ENCODE assay signal across 12 mouse cellular contexts in genomic region chr13:46020945-46021835, GRCm38 (mm10). TPM values are rescaled to one million over a fixed set of nuclear protein-coding genes. Genes with fewer than 3 reads are reported as not detected.
DNase-seq lines count a peak whose midpoint lies in the region; ATAC-seq and TF ChIP-seq lines count a peak whose summit lies in the region.
"Had no signal": no experiment of that assay in that cellular context is flagged by ENCODE, and none has a peak within 500 bp of the region (broad histone marks: within the 10 kb centered on the region; RNA-seq: fewer than 3 reads in every experiment).

No protein-coding gene starts in this region.

- H3K4me3 ChIP-seq in liver, embryonic 14.5 days (ENCODE audit: insufficient read depth in 1 of 2, low read depth in 2 of 2, low read length in 2 of 2), result no peak overlapping the region
- H3K4me3 ChIP-seq in forebrain, embryonic 15.5 days, result no peak overlapping the region
- H3K4me3 ChIP-seq: embryonic facial prominence, embryonic 10.5 days; lung, embryonic 15.5 days had no signal

- no peaks in the 10 kb centered on the region for H3K27me3 ChIP-seq in liver, embryonic 14.5 days (ENCODE audit: control insufficient read depth, insufficient read depth, low read length)
- no peaks in the 10 kb centered on the region for H3K27me3 ChIP-seq in forebrain, embryonic 15.5 days
- H3K27me3 ChIP-seq: lung, embryonic 15.5 days had no signal

- peak; percentile 47; the same call in 1 of the 2 replicates for ATAC-seq in liver, embryonic 14.5 days (ENCODE audit: insufficient read depth)
- ATAC-seq in forebrain, embryonic 15.5 days (replicated peaks), result no peak

- H3K4me2 ChIP-seq in liver, embryonic 14.5 days (ENCODE audit: low read depth), result no peak overlapping the region
- H3K4me2 ChIP-seq in forebrain, embryonic 15.5 days (replicated peaks), result no peak overlapping the region
- H3K4me2 ChIP-seq: hindbrain, embryonic 14.5 days; lung, embryonic 15.5 days had no signal

- peak; percentile 69 for DNase-seq in kidney, adult 11 months
- no peak for DNase-seq in kidney, postnatal 4 days
- peak; percentile 41 for DNase-seq in CD4-positive, CD25-positive, alpha-beta regulatory T cell, adult 2 months (ENCODE audit: low read depth, low spot score)
- peak; percentile 15 for DNase-seq in adrenal gland, postnatal 25 days
- DNase-seq in liver, embryonic 14.5 days (ENCODE audit: low read depth in 3 of 3, low spot score in 3 of 3), result peak in 1 of 3 experiments; percentile 4
- no peak for DNase-seq in Muller cell, postnatal 12 days (ENCODE audit: inconsistent ontology term)
- DNase-seq: cerebellum, postnatal 10 days; right cerebral cortex, postnatal 25 days had no signal

- no peaks in the 10 kb centered on the region for H3K36me3 ChIP-seq in liver, embryonic 14.5 days (replicated peaks; ENCODE audit: control insufficient read depth, insufficient read depth, low read depth)
- H3K36me3 ChIP-seq in forebrain, embryonic 15.5 days, result no peaks in the 10 kb centered on the region
- H3K36me3 ChIP-seq: embryonic facial prominence, embryonic 10.5 days; lung, embryonic 15.5 days had no signal

- H3K4me1 ChIP-seq in liver, embryonic 14.5 days (replicated peaks; ENCODE audit: control insufficient read depth in 2 of 2, insufficient read depth in 2 of 2, low read length in 1 of 2), result peaks cover 0 to 5% of the 10 kb centered on the region in 2 experiments; a peak in 2 of 4 replicates
- H3K4me1 ChIP-seq in forebrain, embryonic 15.5 days, result peaks cover 28% of the 10 kb centered on the region

- no peak overlapping the region for H3K9ac ChIP-seq in liver, embryonic 14.5 days (replicated peaks)
- no peak overlapping the region for H3K9ac ChIP-seq in forebrain, embryonic 15.5 days (replicated peaks)
- H3K9ac ChIP-seq: hindbrain, embryonic 14.5 days; lung, embryonic 15.5 days had no signal

- WGBS in liver, embryonic 14.5 days (ENCODE audit: insufficient replicate concordance), result 58% methylated on average over 6 of the region's 6 CpGs
- 96% methylated on average over 6 of the region's 6 CpGs for WGBS in forebrain, embryonic 15.5 days

- no peak for TF ChIP-seq CTCF in liver, embryonic 14.5 days (IDR thresholded peaks at IDR 0.05; ENCODE audit: low read depth)

- no peak overlapping the region for H3K27ac ChIP-seq in liver, embryonic 14.5 days
- H3K27ac ChIP-seq in forebrain, embryonic 15.5 days (replicated peaks), result no peak overlapping the region
- H3K27ac ChIP-seq: hindbrain, embryonic 14.5 days; lung, embryonic 15.5 days had no signal

- TF ChIP-seq EP300 in liver, embryonic 14.5 days (IDR thresholded peaks at IDR 0.05; ENCODE audit: low read depth), result no peak

- no peaks in the 10 kb centered on the region for H3K9me3 ChIP-seq in liver, embryonic 14.5 days (ENCODE audit: control insufficient read depth, low read length)
- no peaks in the 10 kb centered on the region for H3K9me3 ChIP-seq in forebrain, embryonic 15.5 days
- H3K9me3 ChIP-seq: embryonic facial prominence, embryonic 10.5 days; lung, embryonic 15.5 days had no signal

RNA-seq across cellular contexts. Expression of gene Atxn1, which starts 56.4 kb away (rescaled TPM):
- total RNA-seq in adrenal gland, postnatal 25 days (2021), result 40.1 and 63.2 TPM in 2 replicates
- 0.81 and 1.0 TPM in 2 replicates for polyA plus RNA-seq in liver, embryonic 14.5 days (2012; rRNA removed)
- polyA plus RNA-seq in liver, embryonic 14.5 days (2014; fragmentation: Nextera tagmentation; extraction: Ambion mirVana), result 1.1 and 1.2 TPM in 2 replicates
- 11.6 and 12.8 TPM in 2 replicates for polyA plus RNA-seq in forebrain, embryonic 15.5 days (2015; fragmentation: Nextera tagmentation; extraction: Ambion mirVana)

Comparison
In these comparisons a context has a peak if more than half of its experiments do, and no peak if none do; other contexts are left out.
1. DNase-seq: peak in kidney, adult 11 months (single experiment), CD4-positive, CD25-positive, alpha-beta regulatory T cell, adult 2 months (single experiment) and adrenal gland, postnatal 25 days (single experiment); none in kidney, postnatal 4 days (0 of 2) and Muller cell, postnatal 12 days (single experiment).